Mouse (Mus musculus) liver, embryonic 14.5 days (tissue): ENCODE data around the gene Fam129a.
A peak's percentile ranks its signal among the peaks of the same experiment; 100 is the strongest.

Source experiments
- CTCF ChIP-seq: IDR thresholded peaks from 2 replicates; pipeline ENCODE4 v1.5.1; 2016; ENCODE audit warnings: antibody characterized with exemption, low read depth, control low read depth
- EP300 ChIP-seq: IDR thresholded peaks from 2 replicates; pipeline ENCODE4 v1.6.1; 2016; ENCODE audit warnings: antibody characterized with exemption, low read depth

DNA sequence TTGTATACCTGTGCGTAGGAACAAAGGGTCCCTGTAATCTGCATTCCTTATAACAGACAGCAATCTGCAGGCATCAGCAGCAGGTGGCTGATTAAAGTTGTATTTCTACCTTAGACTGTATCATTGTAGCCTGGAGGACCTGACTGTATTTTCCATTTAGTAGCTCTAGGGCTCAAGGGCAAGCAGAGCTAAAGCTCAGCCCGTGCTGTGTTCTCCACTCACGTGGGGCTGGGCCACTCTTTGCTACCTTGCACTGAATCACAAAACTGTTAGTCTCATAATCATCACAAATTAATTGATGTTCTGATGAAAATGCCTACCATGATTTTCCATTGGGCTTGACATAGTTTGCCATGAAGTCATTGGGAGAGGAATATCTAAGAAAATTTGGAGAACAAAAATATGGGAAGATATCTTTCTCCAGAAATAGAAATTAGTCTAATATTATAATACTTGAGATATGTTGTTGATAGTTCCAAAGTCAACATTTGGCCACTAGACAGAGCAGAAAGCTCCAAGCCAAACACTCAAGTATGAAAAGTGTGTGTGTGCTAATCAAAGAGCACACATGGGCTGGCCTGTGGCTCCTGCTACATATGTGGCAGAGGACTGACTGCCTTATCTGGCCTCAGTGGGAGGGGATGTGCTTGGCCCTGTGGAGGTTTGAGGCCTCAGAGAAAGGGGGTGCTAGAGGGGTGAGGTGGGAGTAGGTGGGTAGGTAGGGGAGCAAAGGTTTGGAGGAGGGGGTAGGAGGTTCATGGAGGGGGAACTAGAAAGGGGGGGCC, 53.6 kb downstream of the Fam129a start:
- TF ChIP-seq CTCF: 0 out of 2 replicates have a peak, but pooled peaks have one; percentile 14
- 0 out of 2 replicates have a peak, but pooled peaks have one; percentile 8 for TF ChIP-seq EP300
